Mouse (Mus musculus) adrenal gland (tissue): ENCODE results near the gene Adam22.
"Not testable (repeated sequence)": the region's sequence is repeated elsewhere in the genome, so short reads cannot be mapped to it uniquely, and the experiment has no call there.

Source experiments
- intact Hi-C: fragments of 180-260 bp; cut with DNase I; formaldehyde crosslinking; loops from one replicate; pipeline ENCODE4 v1.15.1; 2025
- microRNA-seq, 2 experiments: library from miRNA; unstranded; fragments of <30 nt; microRNA quantifications; one replicate each; pipeline ENCODE4; 2019

Gene Adam22

GRCm38 (mm10) chr5:8062469-8062868 is 305.5 kb downstream of the Adam22 start:
- intact Hi-C loops = no loop called here

DNA sequence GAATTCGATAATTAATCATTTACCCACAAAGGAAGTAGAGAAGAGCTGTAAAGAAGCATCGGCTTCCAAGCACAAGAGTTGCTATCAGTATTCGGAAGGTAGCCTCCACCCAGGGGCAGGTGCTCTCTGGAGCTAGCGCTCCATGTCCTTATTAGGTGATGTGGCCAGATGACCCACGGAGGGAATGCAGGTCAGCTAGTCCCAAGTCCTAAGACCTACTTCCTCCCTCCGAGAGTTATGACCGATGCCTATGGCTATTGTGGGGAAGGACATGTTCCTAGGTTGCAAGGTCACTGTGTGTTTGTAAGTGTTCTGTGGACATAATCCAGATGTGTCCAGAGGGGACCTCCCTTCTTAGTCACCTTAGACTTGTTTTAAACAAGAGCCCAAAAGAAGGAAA is 309.9 kb downstream of the Adam22 start:
- intact Hi-C loops = no loop called here

DNA sequence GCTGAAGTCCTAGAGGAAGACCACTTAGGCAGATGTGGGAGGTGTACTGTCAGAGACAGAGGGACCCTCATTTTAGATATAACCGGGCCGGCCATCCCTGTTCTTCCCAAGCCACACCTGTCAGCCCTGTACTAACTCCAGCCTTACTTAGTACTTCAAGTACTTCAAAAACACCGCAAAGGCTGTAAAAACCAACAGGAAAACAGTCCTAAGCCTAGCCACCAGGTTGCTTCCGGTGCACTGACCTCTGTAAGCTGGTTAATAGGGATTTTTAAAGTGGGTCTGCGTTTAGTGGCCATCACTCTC is 311.0 kb downstream of the Adam22 start:
- intact Hi-C loops = no loop called here

DNA sequence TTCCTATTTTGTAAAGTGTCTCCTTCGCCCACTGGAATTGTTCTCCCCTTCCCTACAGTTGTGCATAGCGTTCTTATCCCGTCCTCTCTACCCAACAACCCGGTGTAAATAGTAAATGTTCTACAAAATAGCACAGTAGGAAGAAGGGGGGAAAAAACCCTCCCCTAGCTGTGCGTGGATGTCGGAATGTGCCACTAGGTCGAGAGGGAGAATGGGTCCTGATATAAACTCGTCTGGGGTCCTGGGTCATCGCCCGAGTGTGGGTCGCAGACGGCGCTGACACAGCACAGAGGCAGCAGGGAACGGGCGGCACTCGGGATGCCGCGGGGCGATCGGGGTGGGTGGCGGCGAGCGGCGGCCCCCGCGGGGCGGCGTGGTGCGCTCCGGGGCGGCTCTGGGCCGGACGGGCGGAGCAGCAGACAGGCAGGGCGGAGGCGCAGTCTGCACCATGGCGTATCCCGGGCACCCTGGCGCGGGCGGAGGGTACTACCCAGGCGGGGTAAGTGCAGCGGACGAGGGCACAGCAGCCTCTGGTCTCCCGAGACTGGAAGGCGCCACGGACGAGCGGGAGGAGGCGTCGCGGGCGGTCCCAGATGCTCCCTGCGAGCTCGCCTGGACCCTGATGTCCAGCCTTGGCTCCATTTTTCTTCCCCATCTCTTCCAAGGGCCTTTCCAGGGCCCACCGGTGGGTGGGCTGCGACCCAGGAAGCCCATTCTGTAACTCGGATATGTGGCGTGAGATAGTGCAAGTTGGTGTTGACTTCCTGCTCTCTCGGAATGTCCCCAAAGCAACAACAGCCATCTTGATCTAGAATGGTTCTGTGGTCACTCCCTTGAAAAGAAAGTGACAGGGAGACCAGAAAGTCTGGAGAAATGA is 311.6 kb downstream of the Adam22 start:
- intact Hi-C loops = no loop called here

GRCm38 (mm10) chr5:8055721-8056129 is 312.2 kb downstream of the Adam22 start:
- intact Hi-C loops = no loop called here

GRCm38 (mm10) chr5:8053827-8054226 is 314.1 kb downstream of the Adam22 start:
- intact Hi-C loops = no loop called here

DNA sequence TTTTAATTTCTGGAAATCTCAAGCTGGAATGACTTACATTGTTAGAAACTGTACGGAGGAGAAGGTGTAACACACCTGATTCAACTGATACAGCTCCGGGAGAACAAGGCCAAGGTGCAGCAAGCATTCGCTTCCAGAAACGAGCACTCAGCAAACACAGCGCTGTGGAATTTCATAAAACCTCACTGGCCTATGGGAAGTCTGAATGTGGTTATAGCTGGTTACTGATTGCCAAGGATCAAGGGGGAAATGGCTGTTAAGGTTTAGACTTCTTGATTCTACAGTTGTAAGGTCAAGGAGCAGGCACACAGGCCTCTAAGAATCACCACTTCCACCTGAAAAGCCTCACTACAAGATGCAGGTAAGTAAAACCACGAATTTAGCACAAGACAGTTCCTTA is 322.1 kb downstream of the Adam22 start, which contains the start of gene Sri:
Gene Sri, plus strand, starts transcription at position 224 of the 400 bp plus-strand sequence.
- intact Hi-C loops = no loop called here

GRCm38 (mm10) chr5:8034596-8034995 is 333.4 kb downstream of the Adam22 start:
- intact Hi-C loops = not testable (repeated sequence)

Small RNAs within 50 kb of the gene (microRNA-seq; reads per million reads assigned to microRNA genes)
- gene Gm24196 = 0 reads per million in 2 experiments
